Mouse (Mus musculus) liver, embryonic 13.5 days (tissue): ENCODE measurements around the gene Nr5a2. TPM values are rescaled to one million over a fixed set of nuclear protein-coding genes. Genes with fewer than 3 reads are reported as not detected.
"Not testable (repeated sequence)": the region's sequence is repeated elsewhere in the genome, so short reads cannot be mapped to it uniquely, and the experiment has no call there.

Source experiments
- ATAC-seq: fragments of 200-750 bp; cut with Nextera tagmentation; 2 replicates; pipeline ENCODE4 v1.8.0; 2017; ENCODE audit warnings: low read depth, mild to moderate bottlenecking, moderate number of reproducible peaks, moderate library complexity
- DNase-seq: peaks from one replicate; pipeline ENCODE4 v3.0.0; 2022
- H3K27ac ChIP-seq: fragments of 300-500 bp; sonication (generic); 2 replicates; pipeline ENCODE4 v1.5.1; 2015; ENCODE audit warnings: moderate library complexity, mild to moderate bottlenecking, inconsistent platforms
- H3K27me3 ChIP-seq: fragments of 300-500 bp; sonication (generic); 2 replicates; pipeline ENCODE4 v1.6.1; 2015; ENCODE audit warnings: mild to moderate bottlenecking, inconsistent platforms
- H3K36me3 ChIP-seq: fragments of 300-500 bp; sonication (generic); 2 replicates; pipeline ENCODE4 v1.6.1; 2015; ENCODE audit warnings: mild to moderate bottlenecking, inconsistent platforms
- H3K4me1 ChIP-seq: fragments of 300-500 bp; sonication (generic); replicated peaks from 2 replicates; pipeline ENCODE4 v1.6.1; 2015; ENCODE audit warnings: inconsistent platforms
- H3K4me2 ChIP-seq: fragments of 300-500 bp; sonication (generic); 2 replicates; pipeline ENCODE4 v1.6.1; 2015; ENCODE audit warnings: inconsistent platforms, mild to moderate bottlenecking, moderate library complexity
- H3K4me3 ChIP-seq: fragments of 300-500 bp; sonication (generic); replicated peaks from 2 replicates; pipeline ENCODE4 v1.5.1; 2015; ENCODE audit warnings: mild to moderate bottlenecking, inconsistent platforms
- H3K9ac ChIP-seq: fragments of 300-500 bp; sonication (generic); 2 replicates; pipeline ENCODE4 v1.6.1; 2015; ENCODE audit warnings: mild to moderate bottlenecking, inconsistent platforms
- H3K9me3 ChIP-seq: fragments of 300-500 bp; sonication (generic); replicated peaks from 2 replicates; pipeline ENCODE4 v1.6.1; 2016; ENCODE audit warnings: inconsistent platforms
- WGBS: fragments of 180-500 bp; shearing (Covaris S2); methylation state at CpG from one replicate; pipeline ENCODE4 v1.1.7; 2015; ENCODE audit not compliant: insufficient replicate concordance; 5-methylcytosine and 5-hydroxymethylcytosine counted together
- polyA plus RNA-seq: library from polyadenylated mRNA; unstranded; fragments of >200 nt; fragmentation: Nextera tagmentation; extraction: Ambion mirVana; gene quantifications from 2 replicates; pipeline ENCODE4 v1.2.1, GENCODE M21; 2015

The Nr5a2 gene
- polyA plus RNA-seq, 1 experiment from 2014 or later, result 1.4 TPM

- H3K27ac ChIP-seq, result no peak overlapping the region
- no peaks in the 10 kb centered on the region for H3K4me1 ChIP-seq
- ATAC-seq (no peak), DNase-seq (no peak)
- H3K4me2 ChIP-seq, result no peak overlapping the region
- no peaks in the 10 kb centered on the region for H3K9me3 ChIP-seq
- H3K36me3 ChIP-seq, result no peaks in the 10 kb centered on the region
- no peak overlapping the region for H3K4me3 ChIP-seq
- no peak overlapping the region for H3K9ac ChIP-seq
- H3K27me3 ChIP-seq, result no peaks in the 10 kb centered on the region
- WGBS, result 68% methylated on average over 9 of the region's 9 CpGs
These were observed 114.9 kb downstream of the Nr5a2 start for GRCm38 (mm10) chr1:136845341-136845740.

- H3K27ac ChIP-seq, result no peak overlapping the region
- 74% methylated on average over 7 of the region's 7 CpGs for WGBS
- no peaks in the 10 kb centered on the region for H3K36me3 ChIP-seq
- H3K4me2 ChIP-seq, result no peak overlapping the region
- no peaks in the 10 kb centered on the region for H3K27me3 ChIP-seq
- no peaks in the 10 kb centered on the region for H3K9me3 ChIP-seq
- no peak for ATAC-seq
- no peak for DNase-seq
- H3K4me1 ChIP-seq, result 0 out of 2 replicates have a peak, but pooled peaks cover 3% of the 10 kb centered on the region
- H3K4me3 ChIP-seq, result no peak overlapping the region
- H3K9ac ChIP-seq, result no peak overlapping the region
These were observed 119.7 kb downstream of the Nr5a2 start for GRCm38 (mm10) chr1:136840512-136840911.

- 46% methylated on average over 10 of the region's 10 CpGs for WGBS
- DNase-seq, result no peak
These were observed 121.0 kb downstream of the Nr5a2 start for GRCm38 (mm10) chr1:136839202-136839601.

GRCm38 (mm10) chr1:136832305-136833152 lies 127.7 kb downstream of the Nr5a2 start:
- Histone ChIP-seq H3K27me3 (no peaks in the 10 kb centered on the region), H3K36me3 (no peaks in the 10 kb centered on the region), H3K9me3 (no peaks in the 10 kb centered on the region), H3K4me1 (no peaks in the 10 kb centered on the region), H3K4me3 (no peak overlapping the region), H3K27ac (no peak overlapping the region), H3K4me2 (no peak overlapping the region), H3K9ac (no peak overlapping the region)
- no peak for ATAC-seq
- DNase-seq, result no peak
- WGBS, result 63% methylated on average over 12 of the region's 12 CpGs

More at GRCm38 (mm10) chr1:136839202-136839601, 121.0 kb downstream of the Nr5a2 start:
- Histone ChIP-seq H3K27ac (no peak overlapping the region), H3K9me3 (no peaks in the 10 kb centered on the region), H3K4me2 (no peak overlapping the region), H3K27me3 (no peaks in the 10 kb centered on the region), H3K36me3 (no peaks in the 10 kb centered on the region), H3K4me1 (0 out of 2 replicates have a peak, but pooled peaks cover 3% of the 10 kb centered on the region), H3K9ac (no peak overlapping the region), H3K4me3 (no peak overlapping the region)
- ATAC-seq, result no peak

GRCm38 (mm10) chr1:136830992-136831391 lies 129.3 kb downstream of the Nr5a2 start:
- H3K4me2 ChIP-seq, result no peak overlapping the region
- no peak overlapping the region for H3K9ac ChIP-seq
- H3K27ac ChIP-seq, result no peak overlapping the region
- H3K9me3 ChIP-seq, result no peaks in the 10 kb centered on the region
- no peaks in the 10 kb centered on the region for H3K4me1 ChIP-seq
- no peaks in the 10 kb centered on the region for H3K36me3 ChIP-seq
- no peak for DNase-seq
- H3K27me3 ChIP-seq, result no peaks in the 10 kb centered on the region
- H3K4me3 ChIP-seq, result no peak overlapping the region
- 72% methylated on average over 6 of the region's 6 CpGs for WGBS
- ATAC-seq, result no peak

- no peaks in the 10 kb centered on the region for H3K9me3 ChIP-seq
- H3K4me3 ChIP-seq, result no peak overlapping the region
- H3K4me2 ChIP-seq, result no peak overlapping the region
- H3K27ac ChIP-seq, result no peak overlapping the region
- 54% methylated on average over 3 of the region's 3 CpGs for WGBS
- no peak for DNase-seq
- H3K27me3 ChIP-seq, result no peaks in the 10 kb centered on the region
- H3K9ac ChIP-seq, result no peak overlapping the region
- no peaks in the 10 kb centered on the region for H3K4me1 ChIP-seq
- H3K36me3 ChIP-seq, result no peaks in the 10 kb centered on the region
- no peak for ATAC-seq
These were observed 130.3 kb downstream of the Nr5a2 start for GRCm38 (mm10) chr1:136829931-136830330.

GRCm38 (mm10) chr1:136823897-136824296 lies 136.4 kb downstream of the Nr5a2 start:
- Histone ChIP-seq H3K36me3 (no peaks in the 10 kb centered on the region), H3K4me2 (no peak overlapping the region), H3K4me1 (no peaks in the 10 kb centered on the region), H3K27me3 (no peaks in the 10 kb centered on the region), H3K4me3 (no peak overlapping the region), H3K27ac (no peak overlapping the region), H3K9ac (no peak overlapping the region), H3K9me3 (no peaks in the 10 kb centered on the region)
- ATAC-seq (no peak), DNase-seq (no peak)
- 51% methylated on average over 4 of the region's 4 CpGs for WGBS

GRCm38 (mm10) chr1:136800625-136801024 lies 159.6 kb downstream of the Nr5a2 start:
- DNase-seq (no peak), ATAC-seq (no peak)
- Histone ChIP-seq H3K4me3 (no peak overlapping the region), H3K27me3 (no peaks in the 10 kb centered on the region), H3K4me1 (no peaks in the 10 kb centered on the region), H3K9me3 (no peaks in the 10 kb centered on the region), H3K9ac (no peak overlapping the region), H3K36me3 (no peaks in the 10 kb centered on the region), H3K27ac (no peak overlapping the region), H3K4me2 (no peak overlapping the region)
- 48% methylated on average over 6 of the region's 6 CpGs for WGBS

- Histone ChIP-seq H3K4me3 (no peak overlapping the region), H3K4me1 (no peaks in the 10 kb centered on the region), H3K36me3 (no peaks in the 10 kb centered on the region), H3K27me3 (no peaks in the 10 kb centered on the region), H3K9me3 (no peaks in the 10 kb centered on the region), H3K27ac (no peak overlapping the region), H3K4me2 (no peak overlapping the region), H3K9ac (no peak overlapping the region)
- DNase-seq (no peak), ATAC-seq (no peak)
- 16% methylated on average over 17 of the region's 17 CpGs for WGBS
These were observed 163.7 kb downstream of the Nr5a2 start for GRCm38 (mm10) chr1:136796361-136797090.

- not testable (repeated sequence) for DNase-seq, H3K27me3 ChIP-seq, H3K4me3 ChIP-seq, H3K4me2 ChIP-seq, H3K4me1 ChIP-seq, H3K9me3 ChIP-seq, H3K27ac ChIP-seq, ATAC-seq, H3K36me3 ChIP-seq, H3K9ac ChIP-seq
- 76% methylated on average over 12 of the region's 12 CpGs for WGBS
These were observed 167.0 kb downstream of the Nr5a2 start for GRCm38 (mm10) chr1:136792957-136793883.
